Mouse (Mus musculus): ENCODE results near the gene Tmem74b.

Tmem74b gene

GRCm38 (mm10) chr2:151740741-151741526 lies 39.1 kb downstream of the Tmem74b start:
- peak; percentile 86 for DNase-seq (ENCODE audit: low read depth, low spot score)

GRCm38 (mm10) chr2:151742084-151742483 lies 40.3 kb downstream of the Tmem74b start:
- DNase-seq (ENCODE audit: low read depth, low spot score) = no peak

GRCm38 (mm10) chr2:151742850-151743679 lies 41.3 kb downstream of the Tmem74b start:
- no peak for DNase-seq (ENCODE audit: low read depth, low spot score)

- DNase-seq (ENCODE audit: low read depth, low spot score) = no peak
Measured at GRCm38 (mm10) chr2:151743845-151744244, 42.0 kb downstream of the Tmem74b start, which contains the start of gene Psmf1. Gene Psmf1, minus strand, starts transcription at chr2:151744186.

GRCm38 (mm10) chr2:151747847-151748705 lies 46.3 kb downstream of the Tmem74b start:
- DNase-seq (ENCODE audit: low read depth, low spot score) = peak; percentile 92

GRCm38 (mm10) chr2:151751330-151751729 lies 49.5 kb downstream of the Tmem74b start:
- DNase-seq (ENCODE audit: low read depth, low spot score) = no peak

- DNase-seq (ENCODE audit: low read depth, low spot score) = peak; percentile 51
Measured at GRCm38 (mm10) chr2:151756277-151757061, 54.7 kb downstream of the Tmem74b start.

GRCm38 (mm10) chr2:151757451-151757850 lies 55.6 kb downstream of the Tmem74b start:
- DNase-seq (ENCODE audit: low read depth, low spot score) = no peak

- DNase-seq (ENCODE audit: low read depth, low spot score) = peak; percentile 57
Measured at GRCm38 (mm10) chr2:151758806-151759353, 57.1 kb downstream of the Tmem74b start.

All from forelimb bud, embryonic 11.5 days (tissue).